Mouse (Mus musculus) bone marrow, adult 2 months (tissue): ENCODE results near the gene Bcl2a1d.
"Not testable (repeated sequence)": the region's sequence is repeated elsewhere in the genome, so short reads cannot be mapped to it uniquely, and the experiment has no call there.

Source experiments
- CTCF ChIP-seq: fragments of 200-500 bp; IDR thresholded peaks from 2 replicates; pipeline ENCODE4 v1.5.1; 2011; ENCODE audit warnings: low read length, control low read depth; ENCODE audit not compliant: control insufficient read depth, insufficient read depth
- POLR2A ChIP-seq: fragments of 200-500 bp; IDR thresholded peaks from 2 replicates; pipeline ENCODE4 v1.6.1; 2011; ENCODE audit warnings: low read depth, mild to moderate bottlenecking, control low read depth, low read length, borderline replicate concordance; ENCODE audit not compliant: control insufficient read depth

GRCm38 (mm10) chr9:88733182-88733581 lies 1.5 kb upstream of the Bcl2a1d start:
- not testable (repeated sequence) for TF ChIP-seq CTCF, POLR2A
